Mouse (Mus musculus) testis, adult 2 months (tissue): ENCODE results near the gene Ddx25.

ENCODE experiments used
- CTCF ChIP-seq: fragments of 200-500 bp; IDR thresholded peaks from 2 replicates; pipeline ENCODE4 v1.5.1; 2012; ENCODE audit warnings: low read depth, mild to moderate bottlenecking, inconsistent platforms, low read length, moderate library complexity; ENCODE audit not compliant: control insufficient read depth, insufficient read depth, insufficient replicate concordance
- POLR2A ChIP-seq: fragments of 200-500 bp; IDR thresholded peaks from 2 replicates; pipeline ENCODE4 v1.6.1; 2012; ENCODE audit warnings: low read depth, mild to moderate bottlenecking, inconsistent platforms, low read length, moderate library complexity; ENCODE audit not compliant: control insufficient read depth

- TF ChIP-seq CTCF (no peak), POLR2A (no peak)
Measured at GRCm38 (mm10) chr9:35539001-35539750, 19.2 kb downstream of the Ddx25 start.
